Mouse (Mus musculus): ENCODE results near the gene Pglyrp4. TPM values are rescaled to one million over a fixed set of nuclear protein-coding genes. Genes with fewer than 3 reads are reported as not detected.

Pglyrp4 gene
- polyA plus RNA-seq, 1 experiment from 2014 or later: not detected

Other genes with a start within 250 kb of the Pglyrp4 start
- gene Snapin, start 235.9 kb upstream of the Pglyrp4 start, polyA plus RNA-seq (2015; fragmentation: Nextera tagmentation; extraction: Ambion mirVana): 90.1 and 95.6 TPM in 2 replicates
- 195 and 197 TPM in 2 replicates for gene Chtop, start 217.4 kb upstream of the Pglyrp4 start, polyA plus RNA-seq (2015; fragmentation: Nextera tagmentation; extraction: Ambion mirVana)
- 8.4 and 9.5 TPM in 2 replicates for gene S100a1, start 212.5 kb upstream of the Pglyrp4 start, polyA plus RNA-seq (2015; fragmentation: Nextera tagmentation; extraction: Ambion mirVana)
- 10.6 and 12.2 TPM in 2 replicates for gene S100a13, start 212.5 kb upstream of the Pglyrp4 start, polyA plus RNA-seq (2015; fragmentation: Nextera tagmentation; extraction: Ambion mirVana)
- not detected in 2 replicates for gene S100a14, start 200.1 kb upstream of the Pglyrp4 start, polyA plus RNA-seq (2015; fragmentation: Nextera tagmentation; extraction: Ambion mirVana)
- gene S100a16, start 189.7 kb upstream of the Pglyrp4 start, polyA plus RNA-seq (2015; fragmentation: Nextera tagmentation; extraction: Ambion mirVana): 33.6 and 37.9 TPM in 2 replicates
- gene S100a3, start 166.3 kb upstream of the Pglyrp4 start, polyA plus RNA-seq (2015; fragmentation: Nextera tagmentation; extraction: Ambion mirVana): 1.3 and 1.8 TPM in 2 replicates
- gene S100a2, start 136.7 kb upstream of the Pglyrp4 start, polyA plus RNA-seq (2015; fragmentation: Nextera tagmentation; extraction: Ambion mirVana): not detected in 2 replicates
- gene Gm42674, start 125.0 kb upstream of the Pglyrp4 start, polyA plus RNA-seq (2015; fragmentation: Nextera tagmentation; extraction: Ambion mirVana): not detected in 2 replicates
- 0.75 and 1.5 TPM in 2 replicates for gene S100a4, start 123.1 kb upstream of the Pglyrp4 start, polyA plus RNA-seq (2015; fragmentation: Nextera tagmentation; extraction: Ambion mirVana)
- not detected in 2 replicates for gene S100a5, start 118.4 kb upstream of the Pglyrp4 start, polyA plus RNA-seq (2015; fragmentation: Nextera tagmentation; extraction: Ambion mirVana)
- gene S100a6, start 114.0 kb upstream of the Pglyrp4 start, polyA plus RNA-seq (2015; fragmentation: Nextera tagmentation; extraction: Ambion mirVana): 38.4 and 42.3 TPM in 2 replicates
- gene S100a7a, start 72.9 kb upstream of the Pglyrp4 start, polyA plus RNA-seq (2015; fragmentation: Nextera tagmentation; extraction: Ambion mirVana): not detected in 2 replicates
- 8.9 and 11.2 TPM in 2 replicates for gene S100a8, start 57.9 kb upstream of the Pglyrp4 start, polyA plus RNA-seq (2015; fragmentation: Nextera tagmentation; extraction: Ambion mirVana)
- gene S100a9, start 31.2 kb upstream of the Pglyrp4 start, polyA plus RNA-seq (2015; fragmentation: Nextera tagmentation; extraction: Ambion mirVana): 5.9 and 7.7 TPM in 2 replicates
- not detected in 2 replicates for gene Gm5849, start 51.0 kb downstream of the Pglyrp4 start, polyA plus RNA-seq (2015; fragmentation: Nextera tagmentation; extraction: Ambion mirVana)